Mouse (Mus musculus) limb, embryonic 14.5 days (tissue): ENCODE data around the gene Tmprss9. TPM values are rescaled to one million over a fixed set of nuclear protein-coding genes. Genes with fewer than 3 reads are reported as not detected.

Experiments
- ATAC-seq: fragments of 200-750 bp; cut with Nextera tagmentation; 2 replicates; pipeline ENCODE4 v1.8.0; 2017; ENCODE audit warnings: low read depth, moderate number of reproducible peaks, moderate TSS enrichment; ENCODE audit not compliant: low FRiP score
- DNase-seq: peaks from one replicate; pipeline ENCODE4 v3.0.0-alpha.2; 2015; ENCODE audit warnings: low spot score
- H3K27ac ChIP-seq: fragments of 300-500 bp; sonication (generic); replicated peaks from 2 replicates; pipeline ENCODE4 v1.5.1; 2014; ENCODE audit warnings: low read depth, mild to moderate bottlenecking, low read length, moderate library complexity, mixed read lengths
- H3K27me3 ChIP-seq: fragments of 300-500 bp; sonication (generic); 2 replicates; pipeline ENCODE4 v1.6.1; 2014; ENCODE audit warnings: low read length, mixed read lengths; ENCODE audit not compliant: control insufficient read depth, insufficient read depth
- H3K36me3 ChIP-seq: fragments of 300-500 bp; sonication (generic); 2 replicates; pipeline ENCODE4 v1.6.1; 2014; ENCODE audit warnings: mild to moderate bottlenecking, low read length, moderate library complexity, mixed read lengths; ENCODE audit not compliant: control insufficient read depth, insufficient read depth
- H3K4me1 ChIP-seq: fragments of 300-500 bp; sonication (generic); 2 replicates; pipeline ENCODE4 v1.6.1; 2014; ENCODE audit warnings: antibody characterized with exemption, low read length, mixed read lengths; ENCODE audit not compliant: control insufficient read depth, insufficient read depth
- H3K4me2 ChIP-seq: fragments of 300-500 bp; sonication (generic); replicated peaks from 2 replicates; pipeline ENCODE4 v1.6.1; 2014; ENCODE audit warnings: low read depth, mild to moderate bottlenecking, low read length, moderate library complexity; ENCODE audit not compliant: severe bottlenecking
- H3K4me3 ChIP-seq: fragments of 300-500 bp; sonication (generic); replicated peaks from 2 replicates; pipeline ENCODE4 v1.5.1; 2014; ENCODE audit warnings: low read length
- H3K9ac ChIP-seq: fragments of 300-500 bp; sonication (generic); 2 replicates; pipeline ENCODE4 v1.6.1; 2014; ENCODE audit warnings: mild to moderate bottlenecking, low read depth, low read length, moderate library complexity; ENCODE audit not compliant: severe bottlenecking
- H3K9me3 ChIP-seq: fragments of 300-500 bp; sonication (generic); 2 replicates; pipeline ENCODE4 v1.6.1; 2016; ENCODE audit warnings: low read length; ENCODE audit not compliant: control insufficient read depth
- POLR2A ChIP-seq: fragments of 200-500 bp; IDR thresholded peaks from 2 replicates; pipeline ENCODE4 v1.8.0; 2012; ENCODE audit warnings: inconsistent platforms, mild to moderate bottlenecking, moderate library complexity, borderline replicate concordance; ENCODE audit not compliant: insufficient read depth, insufficient read length; ENCODE audit errors: extremely low read depth
- whole genome bisulfite sequencing: fragments of 180-500 bp; shearing (Covaris S2); extraction: QIAGEN DNeasy Blood & Tissue Kit; methylation state at CpG from one replicate; pipeline ENCODE4 v1.1.7; 2014; 5-methylcytosine and 5-hydroxymethylcytosine counted together
- microRNA counts: library from miRNA; unstranded; fragments of <30 nt; microRNA quantifications from one replicate; lab custom pipeline; 2016
- microRNA-seq: library from miRNA; unstranded; fragments of <30 nt; microRNA quantifications from one replicate; pipeline ENCODE4, GENCODE M21; 2016
- polyA plus RNA-seq, 2 experiments: library from polyadenylated mRNA; depleted of rRNA in 1 of 2; stranded (reverse) in 1 of 2; unstranded in 1 of 2; fragments of >200 nt; fragmentation: Nextera tagmentation in 1 of 2; extraction: Ambion mirVana in 1 of 2; gene quantifications; 2 replicates each; pipeline versions ENCODE4 v1.2.1 to v1.2.3; 2012 to 2014

Gene Tmprss9
- polyA plus RNA-seq, 2 experiments = 0.04 to 0.10 TPM

GRCm38 (mm10) chr10:80944231-80944630, 72.6 kb downstream of the Tmprss9 start:
- no peak for ATAC-seq
- Histone ChIP-seq H3K4me2 (no peak overlapping the region), H3K4me1 (peaks cover 30% of the 10 kb centered on the region), H3K27me3 (no peaks in the 10 kb centered on the region), H3K9me3 (no peaks in the 10 kb centered on the region), H3K4me3 (no peak overlapping the region), H3K9ac (no peak overlapping the region), H3K27ac (no peak overlapping the region), H3K36me3 (no peaks in the 10 kb centered on the region)
- TF ChIP-seq POLR2A = no peak
- WGBS = 86% methylated on average over 5 of the region's 5 CpGs
- no peak for DNase-seq

GRCm38 (mm10) chr10:80946684-80947437, 75.2 kb downstream of the Tmprss9 start:
- no peak overlapping the region for H3K4me3 ChIP-seq
- no peak overlapping the region for H3K9ac ChIP-seq
- WGBS = 61% methylated on average over 14 of the region's 14 CpGs
- DNase-seq = no peak
- TF ChIP-seq POLR2A = no peak
- H3K4me2 ChIP-seq = no peak overlapping the region
- H3K27ac ChIP-seq = no peak overlapping the region
- H3K4me1 ChIP-seq = peaks cover 12% of the 10 kb centered on the region
- H3K9me3 ChIP-seq = no peaks in the 10 kb centered on the region
- H3K36me3 ChIP-seq = no peaks in the 10 kb centered on the region
- ATAC-seq = no peak
- no peaks in the 10 kb centered on the region for H3K27me3 ChIP-seq

GRCm38 (mm10) chr10:80947802-80948201, 76.2 kb downstream of the Tmprss9 start:
- Histone ChIP-seq H3K9ac (no peak overlapping the region; the same call in 1 of the 2 replicates), H3K4me3 (no peak overlapping the region), H3K9me3 (no peaks in the 10 kb centered on the region), H3K4me2 (no peak overlapping the region), H3K27me3 (no peaks in the 10 kb centered on the region), H3K4me1 (peaks cover 12% of the 10 kb centered on the region), H3K36me3 (no peaks in the 10 kb centered on the region), H3K27ac (no peak overlapping the region)
- 28% methylated on average over 2 of the region's 2 CpGs for WGBS
- ATAC-seq (no peak), DNase-seq (peak; percentile 66)
- no peak for TF ChIP-seq POLR2A

- DNase-seq (no peak), ATAC-seq (no peak)
- no peak for TF ChIP-seq POLR2A
- Histone ChIP-seq H3K4me1 (peaks cover 12% of the 10 kb centered on the region), H3K9me3 (no peaks in the 10 kb centered on the region), H3K9ac (no peak overlapping the region), H3K4me2 (no peak overlapping the region), H3K27me3 (no peaks in the 10 kb centered on the region), H3K4me3 (no peak overlapping the region), H3K27ac (no peak overlapping the region), H3K36me3 (no peaks in the 10 kb centered on the region)
- WGBS = 32% methylated on average over 6 of the region's 6 CpGs
Observed at GRCm38 (mm10) chr10:80948570-80948969, 76.9 kb downstream of the Tmprss9 start.

- WGBS = 75% methylated on average over 3 of the region's 3 CpGs
- no peaks in the 10 kb centered on the region for H3K36me3 ChIP-seq
- no peaks in the 10 kb centered on the region for H3K27me3 ChIP-seq
- H3K4me3 ChIP-seq = no peak overlapping the region
- TF ChIP-seq POLR2A = no peak
- DNase-seq (no peak), ATAC-seq (no peak)
- no peak overlapping the region for H3K27ac ChIP-seq
- H3K9me3 ChIP-seq = no peaks in the 10 kb centered on the region
- no peak overlapping the region for H3K4me2 ChIP-seq
- H3K9ac ChIP-seq = no peak overlapping the region
- peaks cover 12% of the 10 kb centered on the region for H3K4me1 ChIP-seq
Observed at GRCm38 (mm10) chr10:80949081-80949480, 77.4 kb downstream of the Tmprss9 start.

MicroRNAs encoded within 50 kb of the gene (microRNA counts, 519-probe panel; counts per million panel counts)
- not detected for microRNA mmu-miR-1982 (lab: Ali Mortazavi, UCI)

Small RNA genes within 50 kb of the gene (microRNA-seq; reads per million reads assigned to microRNA genes)
- gene Mir1982 = 2.7 reads per million, percentile 5 among the genes with 10 or more reads in this experiment

Other genes starting within 250 kb of the Tmprss9 start
- 253 and 298 TPM in 2 replicates for gene Csnk1g2, start 249.0 kb upstream of the Tmprss9 start, polyA plus RNA-seq (2012; rRNA removed)
- gene Csnk1g2, start 249.0 kb upstream of the Tmprss9 start, polyA plus RNA-seq (2014; fragmentation: Nextera tagmentation; extraction: Ambion mirVana) = 110 and 125 TPM in 2 replicates
- 87.8 and 122 TPM in 2 replicates for gene Btbd2, start 214.8 kb upstream of the Tmprss9 start, polyA plus RNA-seq (2012; rRNA removed)
- 78.0 and 89.1 TPM in 2 replicates for gene Btbd2, start 214.8 kb upstream of the Tmprss9 start, polyA plus RNA-seq (2014; fragmentation: Nextera tagmentation; extraction: Ambion mirVana)
- 108 and 147 TPM in 2 replicates for gene Mknk2, start 193.7 kb upstream of the Tmprss9 start, polyA plus RNA-seq (2012; rRNA removed)
- 93.0 and 97.7 TPM in 2 replicates for gene Mknk2, start 193.7 kb upstream of the Tmprss9 start, polyA plus RNA-seq (2014; fragmentation: Nextera tagmentation; extraction: Ambion mirVana)
- 33.7 and 42.7 TPM in 2 replicates for gene Mob3a, start 169.9 kb upstream of the Tmprss9 start, polyA plus RNA-seq (2012; rRNA removed)
- gene Mob3a, start 169.9 kb upstream of the Tmprss9 start, polyA plus RNA-seq (2014; fragmentation: Nextera tagmentation; extraction: Ambion mirVana) = 35.9 and 36.5 TPM in 2 replicates
- 64.5 and 66.1 TPM in 2 replicates for gene Izumo4, start 169.7 kb upstream of the Tmprss9 start, polyA plus RNA-seq (2012; rRNA removed)
- 14.4 and 15.9 TPM in 2 replicates for gene Izumo4, start 169.7 kb upstream of the Tmprss9 start, polyA plus RNA-seq (2014; fragmentation: Nextera tagmentation; extraction: Ambion mirVana)
- gene Ap3d1, start 129.6 kb upstream of the Tmprss9 start, polyA plus RNA-seq (2012; rRNA removed) = 123 and 150 TPM in 2 replicates
- 75.1 and 82.9 TPM in 2 replicates for gene Ap3d1, start 129.6 kb upstream of the Tmprss9 start, polyA plus RNA-seq (2014; fragmentation: Nextera tagmentation; extraction: Ambion mirVana)
- 55.1 and 72.2 TPM in 2 replicates for gene Dot1l, start 116.6 kb upstream of the Tmprss9 start, polyA plus RNA-seq (2012; rRNA removed)
- gene Dot1l, start 116.6 kb upstream of the Tmprss9 start, polyA plus RNA-seq (2014; fragmentation: Nextera tagmentation; extraction: Ambion mirVana) = 22.7 and 25.6 TPM in 2 replicates
- gene Sf3a2, start 73.7 kb upstream of the Tmprss9 start, polyA plus RNA-seq (2012; rRNA removed) = 78.0 and 102 TPM in 2 replicates
- gene Sf3a2, start 73.7 kb upstream of the Tmprss9 start, polyA plus RNA-seq (2014; fragmentation: Nextera tagmentation; extraction: Ambion mirVana) = 80.6 and 87.6 TPM in 2 replicates
- gene Plekhj1, start 73.2 kb upstream of the Tmprss9 start, polyA plus RNA-seq (2012; rRNA removed) = 109 and 110 TPM in 2 replicates
- 119 and 121 TPM in 2 replicates for gene Plekhj1, start 73.2 kb upstream of the Tmprss9 start, polyA plus RNA-seq (2014; fragmentation: Nextera tagmentation; extraction: Ambion mirVana)
- 1.0 and 1.9 TPM in 2 replicates for gene Amh, start 66.6 kb upstream of the Tmprss9 start, polyA plus RNA-seq (2012; rRNA removed)
- gene Amh, start 66.6 kb upstream of the Tmprss9 start, polyA plus RNA-seq (2014; fragmentation: Nextera tagmentation; extraction: Ambion mirVana) = 0.11 TPM in 1 of 2 replicates, not detected in the other
- gene Jsrp1, start 58.4 kb upstream of the Tmprss9 start, polyA plus RNA-seq (2012; rRNA removed) = 8.5 and 12.1 TPM in 2 replicates
- gene Jsrp1, start 58.4 kb upstream of the Tmprss9 start, polyA plus RNA-seq (2014; fragmentation: Nextera tagmentation; extraction: Ambion mirVana) = 5.1 and 6.1 TPM in 2 replicates
- gene Oaz1, start 45.2 kb upstream of the Tmprss9 start, polyA plus RNA-seq (2012; rRNA removed) = 882 and 1,248 TPM in 2 replicates
- gene Oaz1, start 45.2 kb upstream of the Tmprss9 start, polyA plus RNA-seq (2014; fragmentation: Nextera tagmentation; extraction: Ambion mirVana) = 1,813 and 1,884 TPM in 2 replicates
- gene Lingo3, start 27.8 kb upstream of the Tmprss9 start, polyA plus RNA-seq (2012; rRNA removed) = 0.88 and 1.4 TPM in 2 replicates
- gene Lingo3, start 27.8 kb upstream of the Tmprss9 start, polyA plus RNA-seq (2014; fragmentation: Nextera tagmentation; extraction: Ambion mirVana) = 0.56 and 0.82 TPM in 2 replicates
- 366 and 417 TPM in 2 replicates for gene Lsm7, start 16.6 kb upstream of the Tmprss9 start, polyA plus RNA-seq (2012; rRNA removed)
- gene Lsm7, start 16.6 kb upstream of the Tmprss9 start, polyA plus RNA-seq (2014; fragmentation: Nextera tagmentation; extraction: Ambion mirVana) = 360 and 371 TPM in 2 replicates
- 86.8 and 128 TPM in 2 replicates for gene Sppl2b, start 16.6 kb upstream of the Tmprss9 start, polyA plus RNA-seq (2012; rRNA removed)
- 40.8 and 41.8 TPM in 2 replicates for gene Sppl2b, start 16.6 kb upstream of the Tmprss9 start, polyA plus RNA-seq (2014; fragmentation: Nextera tagmentation; extraction: Ambion mirVana)
- gene Timm13, start 29.1 kb downstream of the Tmprss9 start, polyA plus RNA-seq (2012; rRNA removed) = 187 and 229 TPM in 2 replicates
- 330 and 335 TPM in 2 replicates for gene Timm13, start 29.1 kb downstream of the Tmprss9 start, polyA plus RNA-seq (2014; fragmentation: Nextera tagmentation; extraction: Ambion mirVana)
- 75.9 and 77.5 TPM in 2 replicates for gene Lmnb2, start 46.4 kb downstream of the Tmprss9 start, polyA plus RNA-seq (2012; rRNA removed)
- gene Lmnb2, start 46.4 kb downstream of the Tmprss9 start, polyA plus RNA-seq (2014; fragmentation: Nextera tagmentation; extraction: Ambion mirVana) = 19.1 and 21.5 TPM in 2 replicates
- 46.2 and 52.2 TPM in 2 replicates for gene Gadd45b, start 58.2 kb downstream of the Tmprss9 start, polyA plus RNA-seq (2012; rRNA removed)
- 33.8 and 36.6 TPM in 2 replicates for gene Gadd45b, start 58.2 kb downstream of the Tmprss9 start, polyA plus RNA-seq (2014; fragmentation: Nextera tagmentation; extraction: Ambion mirVana)
- 7.6 and 7.9 TPM in 2 replicates for gene Gng7, start 143.1 kb downstream of the Tmprss9 start, polyA plus RNA-seq (2012; rRNA removed)
- gene Gng7, start 143.1 kb downstream of the Tmprss9 start, polyA plus RNA-seq (2014; fragmentation: Nextera tagmentation; extraction: Ambion mirVana) = 6.5 and 7.2 TPM in 2 replicates
- gene Diras1, start 153.8 kb downstream of the Tmprss9 start, polyA plus RNA-seq (2012; rRNA removed) = 0.13 and 0.20 TPM in 2 replicates
- gene Diras1, start 153.8 kb downstream of the Tmprss9 start, polyA plus RNA-seq (2014; fragmentation: Nextera tagmentation; extraction: Ambion mirVana) = not detected in 2 replicates
- 25.9 and 33.0 TPM in 2 replicates for gene Slc39a3, start 165.6 kb downstream of the Tmprss9 start, polyA plus RNA-seq (2012; rRNA removed)
- 12.8 and 14.8 TPM in 2 replicates for gene Slc39a3, start 165.6 kb downstream of the Tmprss9 start, polyA plus RNA-seq (2014; fragmentation: Nextera tagmentation; extraction: Ambion mirVana)
- 205 and 263 TPM in 2 replicates for gene Sgta, start 188.3 kb downstream of the Tmprss9 start, polyA plus RNA-seq (2012; rRNA removed)
- gene Sgta, start 188.3 kb downstream of the Tmprss9 start, polyA plus RNA-seq (2014; fragmentation: Nextera tagmentation; extraction: Ambion mirVana) = 176 and 192 TPM in 2 replicates
- gene Thop1, start 198.2 kb downstream of the Tmprss9 start, polyA plus RNA-seq (2012; rRNA removed) = 79.0 and 93.4 TPM in 2 replicates
- gene Thop1, start 198.2 kb downstream of the Tmprss9 start, polyA plus RNA-seq (2014; fragmentation: Nextera tagmentation; extraction: Ambion mirVana) = 52.4 and 54.1 TPM in 2 replicates
- gene Creb3l3, start 227.0 kb downstream of the Tmprss9 start, polyA plus RNA-seq (2012; rRNA removed) = 0.44 and 0.54 TPM in 2 replicates
- gene Creb3l3, start 227.0 kb downstream of the Tmprss9 start, polyA plus RNA-seq (2014; fragmentation: Nextera tagmentation; extraction: Ambion mirVana) = 0.58 and 0.74 TPM in 2 replicates
- gene Map2k2, start 234.1 kb downstream of the Tmprss9 start, polyA plus RNA-seq (2012; rRNA removed) = 165 and 176 TPM in 2 replicates
- 176 and 199 TPM in 2 replicates for gene Map2k2, start 234.1 kb downstream of the Tmprss9 start, polyA plus RNA-seq (2014; fragmentation: Nextera tagmentation; extraction: Ambion mirVana)